Mouse (Mus musculus) E14TG2a.4 (cell line): ENCODE results near the gene Tyk2.

Source experiments
- H3K27me3 ChIP-seq: 2 replicates; pipeline ENCODE4 v1.6.1; 2014; ENCODE audit warnings: low read length, control low read depth; ENCODE audit not compliant: insufficient read depth
- H3K36me3 ChIP-seq: 2 replicates; pipeline ENCODE4 v1.6.1; 2014; ENCODE audit warnings: low read length, control low read depth; ENCODE audit not compliant: insufficient read depth
- H3K4me1 ChIP-seq: replicated peaks from 2 replicates; pipeline ENCODE4 v1.6.1; 2014; ENCODE audit warnings: low read depth, low read length, control low read depth
- H3K4me3 ChIP-seq: replicated peaks from 2 replicates; pipeline ENCODE4 v1.5.1; 2014; ENCODE audit warnings: mild to moderate bottlenecking, low read length
- H3K9me3 ChIP-seq: 2 replicates; pipeline ENCODE4 v1.6.1; 2014; ENCODE audit warnings: low read length, control low read depth
- CTCF ChIP-seq: conservative IDR thresholded peaks from 2 replicates; pipeline ENCODE4 v1.5.1; 2014; ENCODE audit warnings: low read length
- NANOG ChIP-seq: IDR thresholded peaks from 2 replicates; pipeline ENCODE4 v1.6.1; 2014; ENCODE audit warnings: borderline replicate concordance, low read length, mixed read lengths
- POU5F1 ChIP-seq: IDR thresholded peaks from 2 replicates; pipeline ENCODE4 v1.6.1; 2014; ENCODE audit warnings: low read length, borderline replicate concordance

Gene Tyk2

DNA sequence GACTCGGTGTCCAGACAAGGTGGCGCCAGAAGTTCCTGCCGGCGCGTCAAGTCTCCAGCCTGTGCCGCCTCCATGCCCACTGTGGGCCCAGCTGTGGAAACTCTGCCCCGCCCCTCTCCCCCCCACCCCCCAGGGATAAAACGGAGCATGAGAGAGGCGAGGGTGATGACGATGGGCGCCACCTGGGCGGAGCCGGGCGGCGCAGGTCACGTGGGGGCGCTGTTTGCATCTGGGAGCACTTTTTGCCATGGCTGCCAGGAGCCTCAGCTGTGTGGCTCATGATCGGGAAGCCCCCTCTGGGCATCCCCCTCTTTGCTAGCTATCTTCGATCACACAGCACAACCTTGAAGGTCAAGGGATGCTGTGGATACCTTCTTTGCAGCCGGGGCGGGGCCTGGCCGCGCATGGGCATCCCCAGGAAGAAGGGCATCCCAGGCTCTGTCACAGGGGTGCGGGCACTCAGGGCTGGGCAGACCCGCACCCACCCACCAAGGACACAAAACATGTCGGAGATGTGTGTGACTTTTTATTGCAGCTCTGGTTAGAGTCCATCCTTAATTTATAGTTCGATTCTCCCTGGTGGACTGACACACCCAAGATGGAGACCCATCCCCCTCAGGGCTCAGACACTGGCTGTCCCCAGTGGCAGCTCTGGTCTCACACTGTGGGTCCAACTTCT lies 63.9 kb downstream of the Tyk2 start, which contains the start of gene Zglp1:
Zglp1 (minus strand) TSS at position 88 of the 679 bp plus-strand sequence.
- Histone ChIP-seq H3K9me3 (no peaks in the 10 kb centered on the region), H3K27me3 (0 out of 2 replicates have a peak, but pooled peaks cover 3% of the 10 kb centered on the region), H3K4me3 (peak within 1 kb of the TSS; percentile 60), H3K36me3 (peaks cover 69% of the 10 kb centered on the region), H3K4me1 (peaks cover 54% of the 10 kb centered on the region)
- TF ChIP-seq CTCF (no peak), NANOG (no peak), POU5F1 (no peak)

- TF ChIP-seq CTCF (no peak), NANOG (no peak), POU5F1 (no peak)
- peaks cover 30% of the 10 kb centered on the region for H3K36me3 ChIP-seq
- peaks cover 39% of the 10 kb centered on the region for H3K4me1 ChIP-seq
- H3K27me3 ChIP-seq, result 0 out of 2 replicates have a peak, but pooled peaks cover 3% of the 10 kb centered on the region
- H3K9me3 ChIP-seq, result no peaks in the 10 kb centered on the region
- H3K4me3 ChIP-seq, result no peak overlapping the region
Measured at GRCm38 (mm10) chr9:21062928-21063327, 68.1 kb downstream of the Tyk2 start.
